Mouse (Mus musculus) megakaryocyte, embryonic 14.5 days (primary cell): ENCODE data around the gene Isoc2b.

ENCODE experiments used
- FLI1 ChIP-seq: IDR thresholded peaks from 2 replicates; pipeline ENCODE4 v1.6.1; 2012; ENCODE audit warnings: low read length, inconsistent platforms, mixed read lengths
- GATA1 ChIP-seq: IDR thresholded peaks from 3 replicates; pipeline ENCODE4 v1.6.1; 2012; ENCODE audit warnings: mixed read lengths, low read length, inconsistent platforms, borderline replicate concordance

DNA sequence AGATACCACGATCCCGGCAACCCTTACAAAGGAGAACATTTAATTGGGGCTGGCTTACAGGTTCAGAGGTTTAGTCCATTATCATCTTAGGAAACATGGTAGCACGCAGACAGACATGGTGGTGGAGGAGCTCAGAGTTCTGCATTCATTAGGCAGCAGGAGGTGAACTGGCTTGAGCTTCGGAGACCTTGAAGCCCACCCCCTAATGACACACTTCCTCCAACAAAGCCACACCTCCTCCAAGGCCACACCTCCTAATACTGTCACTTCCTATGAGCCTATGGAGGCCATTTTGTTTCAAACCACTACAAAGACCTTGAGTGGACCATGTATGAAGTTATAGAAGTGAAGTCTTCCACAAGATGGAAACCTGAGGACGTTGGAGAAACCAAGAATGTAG, 42.2 kb upstream of the Isoc2b start:
- TF ChIP-seq GATA1 (no peak), FLI1 (no peak)
